Mouse (Mus musculus) spleen, postnatal 10 days (tissue): Measurements from ENCODE around the gene Klhl35.
A peak's percentile ranks its signal among the peaks of the same experiment; 100 is the strongest.

Source experiments
- DNase-seq, 2 experiments: peaks; one replicate each; pipeline ENCODE4 v3.0.0; 2021 to 2022; ENCODE audit warnings: low spot score in 2 of 2

The Klhl35 gene

DNA sequence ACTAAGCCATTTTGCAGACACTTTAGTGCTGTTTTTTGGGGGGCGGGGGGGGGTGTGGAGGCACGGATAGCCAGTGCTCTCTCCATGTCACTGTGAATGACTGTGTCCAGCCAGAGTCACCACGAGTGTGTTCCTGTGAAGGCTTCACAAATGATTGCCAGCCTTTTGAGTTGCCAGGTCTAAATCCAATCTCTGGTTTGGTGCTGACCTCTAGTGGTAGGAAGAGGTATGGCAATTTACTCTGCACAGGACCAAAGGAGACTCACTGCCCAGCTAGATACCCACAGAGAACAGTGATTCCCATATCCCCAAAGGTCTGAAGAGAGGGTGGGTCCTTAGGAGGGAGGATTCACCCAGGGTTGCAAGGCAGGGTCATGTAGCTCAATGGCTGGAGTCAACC lies 15.1 kb upstream of the Klhl35 start:
- DNase-seq: peak; percentile 40 to 67

DNA sequence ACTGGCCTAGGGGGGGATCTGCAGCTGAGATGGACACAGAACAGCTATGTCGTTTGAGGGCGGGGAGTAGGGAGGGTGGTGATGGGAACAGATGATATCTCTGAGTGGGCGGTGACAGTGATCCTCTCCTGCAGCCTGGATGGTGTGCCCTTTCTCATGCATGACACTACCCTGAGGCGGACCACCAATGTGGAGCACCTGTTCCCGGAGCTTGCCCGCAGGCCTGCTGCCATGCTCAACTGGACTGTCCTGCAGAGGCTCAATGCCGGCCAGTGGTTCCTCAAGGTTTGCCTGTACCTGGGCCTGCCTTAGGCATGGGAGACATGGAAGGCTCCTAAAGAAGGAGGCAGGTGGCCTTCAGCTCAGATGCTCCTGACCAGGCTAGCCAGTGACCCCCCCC lies 12.9 kb upstream of the Klhl35 start:
- DNase-seq: no peak

DNA sequence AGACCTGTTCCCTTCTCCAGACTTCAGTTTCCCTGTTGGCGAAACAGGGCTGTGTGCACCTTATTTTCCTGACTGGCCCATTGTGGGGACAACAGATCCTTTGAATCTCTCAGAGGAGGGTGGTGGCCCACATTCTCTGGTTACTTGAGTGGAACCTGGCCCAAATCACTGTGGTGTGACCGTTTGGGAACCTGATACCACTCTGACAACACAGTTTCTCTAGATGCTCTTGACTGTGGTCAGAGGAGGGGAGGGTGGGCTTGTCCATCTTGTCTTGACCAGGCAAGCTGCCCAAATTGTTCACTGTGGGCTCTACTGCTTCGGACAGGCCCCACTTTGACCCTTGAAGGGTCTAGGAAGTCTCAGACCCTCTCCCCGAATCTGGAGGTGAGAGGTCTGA lies 11.8 kb upstream of the Klhl35 start:
- DNase-seq: no peak

DNA sequence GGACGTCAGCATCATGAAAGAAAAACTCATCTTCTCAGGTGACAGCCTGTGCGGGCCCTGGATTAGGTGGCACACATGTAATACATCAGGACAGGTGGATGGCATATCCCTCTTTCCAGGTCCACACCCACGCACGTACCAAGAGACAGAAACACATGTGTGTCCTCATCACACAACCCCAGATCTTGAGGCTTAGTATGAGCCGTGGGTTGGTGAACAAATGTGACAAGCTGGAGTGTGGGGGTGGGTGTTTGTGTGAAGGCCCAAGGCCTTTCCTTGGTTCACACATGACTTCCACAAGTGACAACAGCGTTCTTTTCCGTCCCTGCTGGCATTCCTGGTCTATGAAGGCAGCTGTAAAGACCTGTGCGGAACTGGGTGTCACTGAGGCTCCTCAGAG lies 7.0 kb upstream of the Klhl35 start:
- no peak for DNase-seq

DNA sequence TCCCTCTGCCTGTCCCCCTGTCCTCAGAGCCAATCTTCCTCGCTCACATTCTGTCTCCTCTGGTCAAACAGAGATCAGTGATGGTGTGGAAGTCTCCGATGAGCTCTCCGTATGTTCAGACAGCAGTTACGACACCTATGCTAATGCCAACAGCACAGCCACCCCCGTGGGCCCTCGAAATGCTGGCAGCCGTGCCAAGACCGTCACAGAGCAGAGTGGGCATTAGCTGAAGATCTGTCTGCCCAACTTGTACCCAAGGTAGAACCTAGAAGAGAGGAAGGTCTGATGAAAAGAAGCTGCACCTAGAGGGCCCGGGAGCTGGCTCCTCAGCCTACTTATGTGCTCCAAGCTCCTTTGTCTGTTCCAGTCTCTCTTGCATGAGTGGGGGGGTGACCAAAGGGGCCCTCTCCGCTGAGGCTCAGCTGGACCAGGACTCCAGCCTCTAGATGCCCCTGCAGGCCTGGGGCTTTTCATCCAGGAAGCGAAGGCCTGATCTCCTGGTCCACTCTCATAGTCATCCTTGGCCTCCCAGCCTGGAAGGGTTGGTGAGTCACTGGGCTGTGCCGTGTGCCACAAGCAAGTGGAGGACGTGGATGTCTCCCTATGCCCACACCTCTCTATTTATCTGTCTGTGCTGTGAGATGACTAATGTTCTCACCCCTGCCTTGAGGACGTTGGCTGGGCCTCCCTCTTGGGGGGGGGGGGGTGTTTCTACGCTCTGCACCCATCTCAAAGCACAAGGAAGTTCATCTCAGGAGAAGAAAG lies 5.7 kb upstream of the Klhl35 start:
- DNase-seq: no peak

DNA sequence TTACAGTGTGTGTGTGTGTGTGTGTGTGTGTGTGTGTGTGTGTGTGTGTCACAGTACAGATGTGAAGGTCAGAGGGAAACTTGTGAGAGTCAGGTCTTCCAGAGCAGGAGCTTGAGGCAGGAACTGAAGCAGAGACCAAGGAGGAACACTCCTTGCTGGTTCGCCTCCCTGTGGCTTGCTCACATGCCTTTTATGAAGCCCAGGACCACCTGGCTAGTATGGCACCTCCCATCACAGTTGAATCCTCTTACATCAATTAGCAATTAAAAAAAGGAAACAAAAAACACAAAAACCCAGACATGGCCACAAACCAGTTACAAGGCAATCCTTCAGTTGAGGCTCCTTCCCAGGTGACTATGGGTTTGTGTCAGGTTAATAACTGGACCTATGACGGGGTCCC lies 2.7 kb upstream of the Klhl35 start:
- DNase-seq: no peak

DNA sequence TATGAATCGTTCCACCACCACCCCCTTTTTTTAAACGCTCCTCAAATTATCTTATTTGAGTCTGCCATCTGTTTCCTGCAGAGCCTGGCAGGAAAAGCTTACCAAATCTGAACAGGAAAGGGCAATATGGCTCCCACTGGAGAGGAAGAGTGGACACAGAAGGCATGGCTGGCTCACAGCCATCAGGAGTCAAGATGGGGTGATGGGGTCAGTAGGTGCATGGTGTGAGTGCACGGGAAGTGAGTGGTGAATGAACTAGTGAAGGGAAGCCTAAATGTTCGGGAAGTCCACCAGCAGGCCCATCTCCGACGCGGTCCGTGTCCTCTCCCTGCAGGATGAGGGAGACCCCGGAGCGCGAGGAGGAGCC lies 2.1 kb downstream of the Klhl35 start:
- DNase-seq: no peak

DNA sequence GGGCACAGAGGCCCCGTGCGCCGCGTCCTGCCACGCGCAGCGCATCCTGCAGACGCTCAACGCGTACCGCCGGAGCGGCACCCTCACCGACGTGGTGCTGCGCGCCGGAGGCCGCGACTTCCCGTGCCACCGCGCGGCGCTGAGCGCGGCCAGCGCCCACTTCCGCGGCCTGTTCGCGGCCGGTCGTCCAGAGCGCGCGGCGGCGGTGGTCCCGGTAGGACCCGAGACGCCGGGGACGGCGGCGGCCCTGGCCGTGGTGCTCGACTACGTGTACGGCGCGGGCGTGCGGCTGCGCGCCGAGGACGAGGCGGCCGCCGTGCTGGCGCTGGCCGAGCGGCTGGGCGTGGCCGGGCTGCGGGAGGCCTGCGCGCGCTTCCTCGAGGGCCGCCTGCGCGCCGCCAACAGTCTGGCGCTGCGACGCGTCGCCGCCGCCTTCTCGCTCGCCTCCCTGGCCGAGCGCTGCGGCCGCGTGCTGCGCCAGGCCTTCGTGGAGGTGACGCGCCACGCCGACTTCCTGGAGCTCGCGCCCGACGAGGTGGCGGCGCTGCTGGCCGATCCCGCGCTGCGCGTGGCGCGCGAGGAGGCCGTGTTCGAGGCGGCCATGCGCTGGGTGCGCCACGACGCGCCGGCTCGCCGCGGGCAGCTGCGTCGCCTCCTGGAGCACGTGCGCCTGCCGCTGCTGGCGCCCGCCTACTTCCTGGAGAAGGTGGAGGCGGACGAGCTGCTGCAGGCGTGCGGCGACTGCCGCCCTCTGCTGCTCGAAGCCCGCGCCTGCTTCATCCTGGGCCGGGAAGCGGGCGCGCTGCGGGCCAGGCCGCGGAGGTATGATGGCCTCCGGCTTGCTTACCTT lies 2.7 kb downstream of the Klhl35 start:
- peak; percentile 32 to 71 for DNase-seq

DNA sequence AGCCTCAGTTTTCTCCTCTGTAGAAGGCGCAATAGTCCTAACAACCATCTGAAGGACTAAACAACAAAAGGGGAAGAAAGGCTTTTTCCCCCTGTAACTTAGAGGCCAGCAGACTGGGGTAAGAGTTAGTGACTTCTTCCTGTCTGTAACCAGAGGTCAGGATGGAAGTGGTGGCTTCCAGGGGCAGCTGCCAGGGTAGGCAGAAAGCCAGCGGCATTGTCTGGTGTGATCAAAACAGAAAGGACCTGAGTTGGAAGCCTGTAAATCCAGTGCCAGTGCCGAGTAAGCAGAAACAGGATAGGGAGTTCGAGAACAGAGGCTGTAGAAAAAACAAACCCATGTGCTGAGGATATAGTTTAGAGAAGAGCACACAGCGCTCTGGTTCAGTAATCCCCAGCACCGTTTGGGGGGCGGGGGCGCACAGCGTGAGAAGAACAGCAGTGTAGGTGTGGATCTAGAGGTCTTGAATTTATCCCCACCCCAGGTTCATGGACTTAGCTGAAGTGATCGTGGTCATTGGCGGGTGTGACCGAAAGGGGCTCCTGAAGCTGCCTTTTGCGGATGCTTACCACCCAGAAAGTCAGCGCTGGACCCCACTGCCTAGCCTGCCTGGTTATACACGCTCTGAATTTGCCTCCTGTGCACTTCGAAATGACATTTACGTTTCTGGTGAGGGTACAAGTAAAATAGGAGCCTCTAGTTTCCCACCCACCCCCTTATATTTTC lies 4.0 kb downstream of the Klhl35 start:
- DNase-seq: peak in 1 of 2 experiments; percentile 33

DNA sequence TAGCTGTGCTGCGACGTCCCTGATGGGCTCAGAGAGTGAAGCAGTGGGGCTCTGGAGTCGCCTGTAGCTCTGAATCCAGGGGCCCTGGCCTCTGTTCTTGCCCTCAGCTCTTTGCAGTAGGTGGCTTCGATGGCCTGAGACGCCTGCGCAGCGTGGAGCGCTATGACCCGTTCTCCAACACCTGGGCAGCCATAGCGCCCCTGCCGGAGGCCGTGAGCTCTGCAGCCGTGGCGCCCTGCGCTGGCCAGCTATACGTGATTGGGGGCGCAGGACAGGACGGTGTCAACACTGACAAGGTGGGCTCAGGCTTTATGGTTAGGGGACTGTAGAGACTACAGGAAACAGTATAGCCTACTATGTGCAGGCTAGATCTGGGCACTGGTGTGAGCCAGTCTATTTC lies 5.8 kb downstream of the Klhl35 start:
- DNase-seq: no peak

DNA sequence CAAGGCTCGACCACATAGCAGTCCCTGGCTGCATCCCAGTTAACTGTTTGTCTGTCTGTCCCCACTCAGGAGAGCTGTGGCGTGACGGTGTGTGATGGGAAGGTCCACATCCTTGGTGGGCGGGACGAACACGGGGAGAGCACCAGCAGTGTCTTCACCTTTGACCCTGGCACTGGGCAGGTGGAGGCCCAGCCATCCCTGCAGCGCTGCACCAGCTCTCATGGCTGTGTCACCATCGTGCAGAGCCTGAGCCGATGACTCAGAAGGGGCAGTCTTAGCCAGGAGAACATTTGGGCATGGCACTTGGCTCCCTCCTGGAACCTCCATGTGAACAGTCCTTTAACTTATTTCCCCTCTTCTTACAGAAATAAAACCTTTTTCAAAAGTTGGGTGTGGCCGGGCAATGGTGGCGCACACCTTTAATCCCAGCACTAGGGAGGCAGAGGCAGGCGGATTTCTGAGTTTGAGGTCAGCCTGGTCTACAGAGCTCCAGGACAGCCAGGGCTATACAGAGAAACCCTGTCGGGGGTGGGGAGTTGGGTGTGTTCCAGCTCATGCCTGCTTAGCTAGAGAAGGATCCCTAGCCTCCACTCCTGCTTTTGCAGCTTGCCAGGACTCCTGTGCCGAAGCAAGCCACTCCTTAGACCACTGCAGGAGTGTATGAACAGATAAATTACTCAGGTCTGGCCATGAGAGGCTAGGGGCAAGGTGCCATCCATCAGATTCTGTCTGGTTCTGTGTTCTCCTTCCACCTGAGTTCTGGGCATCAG lies 8.0 kb downstream of the Klhl35 start:
- DNase-seq: peak in 1 of 2 experiments; percentile 50

DNA sequence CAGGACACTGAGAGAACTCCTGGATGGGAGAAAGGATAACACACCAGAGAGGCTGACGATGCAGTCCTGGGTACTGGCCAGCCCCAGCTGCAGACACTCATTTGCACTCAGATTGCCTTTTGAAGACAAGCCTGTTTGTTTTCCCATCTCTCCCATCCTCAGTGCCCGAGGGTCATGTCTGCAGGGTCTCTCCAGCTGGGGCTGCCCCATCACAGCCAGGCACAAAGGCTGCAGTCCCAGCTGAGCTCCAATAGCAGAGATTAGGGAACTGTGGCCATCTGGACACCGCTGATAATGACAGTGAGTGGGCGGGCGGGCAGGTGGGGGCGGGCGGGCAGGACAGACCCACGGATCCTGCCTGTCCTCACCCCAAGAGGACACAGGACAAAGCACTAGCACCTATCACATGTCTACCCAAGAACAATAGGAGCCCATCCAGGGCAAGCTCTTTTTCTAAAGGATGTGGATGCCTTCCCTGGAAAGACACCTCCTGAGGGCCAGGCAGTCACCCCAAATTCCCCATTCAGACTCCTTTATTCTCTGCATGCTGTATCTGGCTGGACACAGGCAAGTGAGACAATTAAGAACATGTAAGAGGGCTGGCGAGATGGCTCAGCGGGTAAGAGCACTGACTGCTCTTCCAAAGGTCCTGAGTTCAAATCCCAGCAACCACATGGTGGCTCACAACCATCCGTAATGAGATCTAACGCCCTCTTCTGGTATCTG lies 9.2 kb downstream of the Klhl35 start:
- peak; percentile 27 to 54 for DNase-seq

DNA sequence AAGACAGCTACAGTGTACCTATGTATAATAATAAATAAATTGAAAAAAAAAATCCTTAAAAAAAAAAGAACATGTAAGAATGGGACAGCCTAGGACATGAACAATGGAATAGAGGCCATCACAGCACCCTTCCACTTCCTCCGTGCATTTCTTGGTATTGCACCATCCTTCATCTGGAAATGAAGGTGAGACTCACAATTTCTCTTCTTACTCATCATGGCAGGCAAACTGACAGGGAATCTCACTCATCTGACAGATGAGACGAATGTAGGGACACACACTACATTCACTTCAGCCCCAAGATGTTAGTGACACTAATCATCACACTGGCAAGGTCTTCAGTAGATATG lies 9.7 kb downstream of the Klhl35 start:
- no peak for DNase-seq

DNA sequence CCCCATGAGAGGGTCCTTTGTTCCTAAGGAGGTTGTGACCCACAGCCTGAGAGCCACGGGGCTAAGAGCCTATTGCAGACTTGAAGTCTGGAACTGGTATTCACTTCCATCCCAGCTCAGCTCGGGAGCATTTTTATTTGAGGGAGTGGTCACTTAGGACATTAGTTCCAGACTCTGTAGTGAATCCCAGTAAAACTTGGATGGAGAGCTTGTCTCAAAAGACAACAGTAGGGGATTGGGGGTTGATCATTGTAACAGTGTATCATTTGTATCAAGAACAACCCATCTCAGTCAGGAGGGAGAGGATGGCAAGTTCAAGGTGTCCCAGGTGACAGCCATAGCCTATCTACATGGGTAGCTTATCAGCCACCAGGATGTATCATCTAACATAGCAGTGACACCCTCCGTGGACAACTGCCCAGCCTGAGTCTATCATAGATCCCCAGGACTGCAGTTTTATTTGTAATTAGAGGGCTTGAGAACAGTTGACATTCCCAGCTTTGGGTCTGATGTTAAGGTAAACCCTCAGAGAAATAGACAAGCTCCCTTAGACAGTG lies 10.8 kb downstream of the Klhl35 start:
- no peak for DNase-seq

DNA sequence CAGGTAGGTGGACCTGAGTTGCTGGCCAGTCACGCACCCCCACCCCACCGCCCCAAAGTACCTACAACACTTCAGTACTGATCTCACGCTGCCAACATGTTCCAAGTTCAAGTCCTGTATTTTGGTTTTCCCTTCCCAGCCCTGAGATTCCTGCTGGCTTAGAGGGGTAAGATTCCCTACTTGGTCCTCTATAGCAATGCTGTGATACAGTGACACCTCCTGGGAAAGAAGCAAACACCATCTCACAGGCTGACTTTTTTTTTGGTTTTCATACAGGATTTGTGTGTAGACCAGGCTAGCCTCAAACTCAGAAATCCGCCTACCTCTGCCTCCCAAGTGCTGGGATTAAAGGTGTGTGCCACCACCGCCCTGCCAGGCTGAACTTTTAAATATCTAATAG lies 11.4 kb downstream of the Klhl35 start:
- no peak for DNase-seq

DNA sequence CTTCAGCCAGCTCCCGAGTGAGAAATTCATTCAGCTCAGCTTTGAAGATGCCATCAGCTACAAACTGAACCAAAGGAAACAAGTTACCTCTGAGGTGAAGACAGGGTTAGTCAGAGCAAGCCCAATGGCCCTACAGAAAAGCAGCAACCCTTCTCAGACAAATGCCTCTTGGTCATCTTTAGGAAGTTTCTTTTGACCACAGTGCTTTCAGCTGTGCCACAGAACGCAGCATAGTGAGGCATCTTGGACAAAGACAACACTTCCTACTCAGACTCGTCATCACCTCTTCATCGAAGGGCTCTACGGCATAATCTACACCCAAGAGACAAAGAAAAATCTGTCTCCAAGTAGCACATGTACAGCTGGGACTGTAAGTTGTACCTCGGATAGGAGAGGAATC lies 16.8 kb downstream of the Klhl35 start:
- no peak for DNase-seq

DNA sequence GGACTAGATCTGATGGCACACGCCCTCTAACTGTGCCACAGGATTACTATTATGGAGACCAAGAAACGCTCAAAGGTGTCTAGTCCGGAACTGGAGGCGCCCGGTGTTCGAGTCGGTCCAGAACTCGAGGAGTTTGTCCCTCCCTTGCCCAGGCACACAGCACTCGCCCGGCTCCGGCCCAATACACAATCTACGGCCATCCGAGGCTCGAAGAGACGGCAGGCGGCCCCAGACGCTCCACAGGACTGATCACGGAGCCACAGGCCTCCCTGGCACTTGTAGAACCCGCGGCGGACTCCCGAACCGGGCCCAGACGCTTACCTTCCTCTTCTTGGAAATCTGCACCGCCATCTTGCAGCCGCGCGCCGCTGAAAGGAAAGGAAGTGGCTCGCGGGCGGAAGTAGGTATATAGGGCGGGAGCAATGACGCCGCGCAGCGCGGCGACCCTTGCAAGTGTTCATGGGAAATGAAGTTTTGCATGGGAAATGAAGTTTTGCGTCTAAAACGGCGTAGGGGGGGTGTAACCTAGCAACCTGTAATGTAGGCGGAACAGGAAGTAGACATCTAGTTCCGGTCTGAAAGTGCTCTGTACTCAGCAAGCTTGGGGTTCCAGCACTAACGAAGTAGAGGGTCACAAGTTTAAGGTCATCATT lies 17.6 kb downstream of the Klhl35 start, which contains the start of gene Rps3:
Gene Rps3 (minus strand): TSS at position 468 of the 653 bp plus-strand sequence.
- peak; percentile 92 to 94 for DNase-seq

DNA sequence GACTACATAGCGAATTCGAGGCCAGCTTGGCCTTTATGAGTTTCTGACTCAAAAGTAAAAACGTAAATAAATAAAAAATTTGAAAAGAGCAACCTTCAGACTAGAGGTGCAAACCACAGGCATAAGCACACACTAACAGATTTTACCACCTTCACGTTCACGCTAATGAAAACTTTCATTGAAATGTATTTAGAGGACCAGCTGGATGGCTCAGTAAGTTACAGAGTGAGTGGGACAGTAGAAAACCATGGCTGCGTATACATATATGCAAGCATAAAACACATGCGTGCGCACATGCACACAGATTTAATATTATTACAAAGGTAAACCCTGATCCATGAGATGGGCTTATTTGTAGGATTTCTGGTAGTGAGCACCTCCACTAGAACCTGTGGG lies 18.1 kb downstream of the Klhl35 start:
- DNase-seq: no peak

DNA sequence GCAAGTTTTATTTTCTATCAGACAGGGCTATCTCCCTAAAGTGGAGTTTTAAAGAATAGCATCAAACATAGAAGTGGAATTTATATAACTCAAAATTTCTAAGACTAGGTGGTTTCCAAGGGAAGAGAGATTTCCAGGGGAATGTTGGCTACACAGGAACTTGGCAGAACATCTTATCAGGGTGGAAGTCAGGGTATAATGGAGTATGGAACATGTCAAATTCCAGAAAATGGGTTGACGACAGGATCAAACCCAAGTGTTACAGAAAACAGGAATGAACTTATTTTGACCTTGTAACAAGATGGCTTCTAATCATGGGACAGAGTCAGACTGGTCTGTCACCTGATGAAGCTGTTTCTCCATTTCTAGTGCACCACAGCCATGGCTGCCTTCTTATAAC lies 18.9 kb downstream of the Klhl35 start:
- no peak for DNase-seq

DNA sequence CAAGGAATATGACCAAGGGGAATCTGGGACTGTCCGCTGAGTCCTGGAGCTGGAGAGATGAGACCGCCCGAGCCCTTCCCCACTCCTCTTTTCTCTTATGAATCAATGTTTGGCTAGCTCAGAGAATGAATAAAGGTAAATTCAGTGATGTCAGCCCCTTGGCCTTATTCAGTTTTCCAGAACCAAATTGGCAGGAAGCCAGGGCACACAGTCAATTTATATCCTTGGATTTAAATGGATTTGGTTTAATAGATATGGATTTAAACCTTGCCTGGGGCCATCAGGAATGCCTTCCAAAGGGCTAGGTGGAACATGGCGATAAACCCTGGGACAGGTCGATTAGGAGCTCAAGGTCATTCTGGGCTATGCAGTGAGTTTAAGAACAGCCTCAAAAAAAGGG lies 23.9 kb downstream of the Klhl35 start:
- no peak for DNase-seq
